Mouse (Mus musculus): ENCODE measurements around the gene Nckap5l. TPM values are rescaled to one million over a fixed set of nuclear protein-coding genes. Genes with fewer than 3 reads are reported as not detected.
A peak's percentile ranks its signal among the peaks of the same experiment; 100 is the strongest.
"Not testable (repeated sequence)": the region's sequence is repeated elsewhere in the genome, so short reads cannot be mapped to it uniquely, and the experiment has no call there.

Gene Nckap5l
- polyA plus RNA-seq, 1 experiment from 2014 or later: 9.3 TPM

GRCm38 (mm10) chr15:99392486-99393385 lies 64.8 kb downstream of the Nckap5l start, which contains the start of gene Tmbim6:
TSS of gene Tmbim6 (plus strand) at chr15:99392882.
- H3K4me2 ChIP-seq (replicated peaks; ENCODE audit: low read depth, low read length): peak within 1 kb of the TSS; percentile 84
- peak within 1 kb of the TSS; percentile 88 for H3K4me3 ChIP-seq (ENCODE audit: low read length)
- no peaks in the 10 kb centered on the region for H3K36me3 ChIP-seq (ENCODE audit: insufficient read depth, low read length)
- peak within 1 kb of the TSS; percentile 90 for H3K9ac ChIP-seq (replicated peaks; ENCODE audit: low read length)
- no peaks in the 10 kb centered on the region for H3K9me3 ChIP-seq (ENCODE audit: low read length)
- no peaks in the 10 kb centered on the region for H3K27me3 ChIP-seq (ENCODE audit: insufficient read depth, low read length)
- peak; percentile 99 for ATAC-seq (ENCODE audit: low FRiP score, low TSS enrichment)
- H3K4me1 ChIP-seq (ENCODE audit: insufficient read depth, low read length): peaks cover 38% of the 10 kb centered on the region
- peak within 1 kb of the TSS; percentile 86 for H3K27ac ChIP-seq (ENCODE audit: low read length)
- 0% methylated on average over 51 of the region's 51 CpGs for WGBS

DNA sequence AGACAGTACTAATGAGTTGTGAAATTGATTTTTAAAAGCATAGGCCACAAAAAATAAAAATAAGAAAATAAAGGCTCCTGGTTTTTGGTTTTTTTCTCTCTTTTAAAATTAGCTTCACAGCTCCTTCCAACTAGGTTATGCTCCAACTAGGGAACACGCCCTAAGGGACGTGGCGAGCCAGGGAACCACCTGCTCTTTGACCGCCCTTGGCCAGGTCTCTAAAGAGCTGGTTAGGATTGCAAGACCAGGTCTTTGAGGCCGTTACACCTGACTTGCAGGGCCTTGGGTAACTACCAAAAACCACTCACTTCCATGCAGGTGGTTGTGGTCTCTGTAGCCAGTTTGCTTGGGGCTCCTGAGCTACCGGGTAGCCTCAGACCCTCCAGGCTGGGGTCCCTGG lies 65.6 kb downstream of the Nckap5l start:
- peak overlapping the region; percentile 72 for H3K27ac ChIP-seq (ENCODE audit: low read length)
- WGBS: 71% methylated on average over 6 of the region's 6 CpGs
- peaks cover 36% of the 10 kb centered on the region for H3K4me1 ChIP-seq (ENCODE audit: insufficient read depth, low read length)
- no peaks in the 10 kb centered on the region for H3K36me3 ChIP-seq (ENCODE audit: insufficient read depth, low read length)
- no peaks in the 10 kb centered on the region for H3K9me3 ChIP-seq (ENCODE audit: low read length)
- peak overlapping the region; percentile 68 for H3K4me2 ChIP-seq (replicated peaks; ENCODE audit: low read depth, low read length)
- no peak for ATAC-seq (ENCODE audit: low FRiP score, low TSS enrichment)
- peak overlapping the region; percentile 88 for H3K4me3 ChIP-seq (ENCODE audit: low read length)
- H3K27me3 ChIP-seq (ENCODE audit: insufficient read depth, low read length): no peaks in the 10 kb centered on the region
- peak overlapping the region; percentile 62 for H3K9ac ChIP-seq (replicated peaks; ENCODE audit: low read length)

GRCm38 (mm10) chr15:99390472-99391401 lies 66.8 kb downstream of the Nckap5l start:
- H3K9me3 ChIP-seq (ENCODE audit: low read length): no peaks in the 10 kb centered on the region
- H3K27me3 ChIP-seq (ENCODE audit: insufficient read depth, low read length): no peaks in the 10 kb centered on the region
- peaks cover 23% of the 10 kb centered on the region for H3K4me1 ChIP-seq (ENCODE audit: insufficient read depth, low read length)
- no peaks in the 10 kb centered on the region for H3K36me3 ChIP-seq (ENCODE audit: insufficient read depth, low read length)
- no peak overlapping the region for H3K9ac ChIP-seq (replicated peaks; ENCODE audit: low read length)
- H3K4me3 ChIP-seq (ENCODE audit: low read length): no peak overlapping the region
- no peak for ATAC-seq (ENCODE audit: low FRiP score, low TSS enrichment)
- no peak overlapping the region for H3K4me2 ChIP-seq (replicated peaks; ENCODE audit: low read depth, low read length)
- no peak overlapping the region for H3K27ac ChIP-seq (ENCODE audit: low read length)
- WGBS: 60% methylated on average over 7 of the region's 7 CpGs

GRCm38 (mm10) chr15:99387976-99388375 lies 69.6 kb downstream of the Nckap5l start:
- no peak for ATAC-seq (ENCODE audit: low FRiP score, low TSS enrichment)
- H3K9me3 ChIP-seq (ENCODE audit: low read length): no peaks in the 10 kb centered on the region
- 80% methylated on average over 4 of the region's 4 CpGs for WGBS

GRCm38 (mm10) chr15:99386796-99387195 lies 70.8 kb downstream of the Nckap5l start:
- Histone ChIP-seq H3K9ac (replicated peaks; ENCODE audit: low read length) (no peak overlapping the region), H3K36me3 (ENCODE audit: insufficient read depth, low read length) (no peaks in the 10 kb centered on the region), H3K27ac (ENCODE audit: low read length) (no peak overlapping the region), H3K27me3 (ENCODE audit: insufficient read depth, low read length) (no peaks in the 10 kb centered on the region), H3K4me1 (ENCODE audit: insufficient read depth, low read length) (peaks cover 12% of the 10 kb centered on the region), H3K4me2 (replicated peaks; ENCODE audit: low read depth, low read length) (no peak overlapping the region), H3K4me3 (ENCODE audit: low read length) (no peak overlapping the region), H3K9me3 (ENCODE audit: low read length) (no peaks in the 10 kb centered on the region)
- no peak for ATAC-seq (ENCODE audit: low FRiP score, low TSS enrichment)
- 80% methylated on average over 3 of the region's 3 CpGs for WGBS

More at GRCm38 (mm10) chr15:99387976-99388375, 69.6 kb downstream of the Nckap5l start:
- no peak overlapping the region for H3K4me3 ChIP-seq (ENCODE audit: low read length)
- no peak overlapping the region for H3K9ac ChIP-seq (replicated peaks; ENCODE audit: low read length)
- no peaks in the 10 kb centered on the region for H3K27me3 ChIP-seq (ENCODE audit: insufficient read depth, low read length)
- no peak overlapping the region for H3K27ac ChIP-seq (ENCODE audit: low read length)
- H3K4me1 ChIP-seq (ENCODE audit: insufficient read depth, low read length): peaks cover 17% of the 10 kb centered on the region
- H3K4me2 ChIP-seq (replicated peaks; ENCODE audit: low read depth, low read length): no peak overlapping the region
- H3K36me3 ChIP-seq (ENCODE audit: insufficient read depth, low read length): no peaks in the 10 kb centered on the region

DNA sequence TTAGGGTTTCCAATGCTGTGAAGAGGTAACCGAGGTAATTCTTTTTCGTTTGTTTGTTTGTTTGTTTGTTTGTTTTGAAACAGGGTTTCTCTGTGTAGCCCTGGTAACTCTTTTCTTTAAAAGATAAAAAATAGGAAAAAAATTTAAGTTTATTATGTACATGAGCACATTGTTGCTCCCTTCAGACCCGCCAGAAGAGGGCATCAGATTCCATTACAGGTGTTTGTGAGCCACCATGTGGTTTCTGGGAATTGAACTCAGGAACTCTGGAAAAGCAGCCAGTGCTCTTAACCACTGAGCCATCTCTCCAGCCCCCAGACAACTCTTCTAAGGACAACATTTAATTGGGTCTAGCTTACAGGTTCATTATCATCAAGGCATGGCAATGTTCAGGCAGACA lies 71.4 kb downstream of the Nckap5l start:
- not testable (repeated sequence) for ATAC-seq (ENCODE audit: low FRiP score, low TSS enrichment)
- 71% methylated on average over 3 of the region's 3 CpGs for WGBS

GRCm38 (mm10) chr15:99384071-99384470 lies 73.5 kb downstream of the Nckap5l start:
- Histone ChIP-seq H3K4me1 (ENCODE audit: insufficient read depth, low read length) (peaks cover 10% of the 10 kb centered on the region), H3K4me2 (replicated peaks; ENCODE audit: low read depth, low read length) (no peak overlapping the region), H3K9ac (replicated peaks; ENCODE audit: low read length) (no peak overlapping the region; the same call in 1 of the 2 replicates), H3K36me3 (ENCODE audit: insufficient read depth, low read length) (no peaks in the 10 kb centered on the region), H3K27me3 (ENCODE audit: insufficient read depth, low read length) (no peaks in the 10 kb centered on the region), H3K27ac (ENCODE audit: low read length) (peak overlapping the region; percentile 74), H3K4me3 (ENCODE audit: low read length) (no peak overlapping the region), H3K9me3 (ENCODE audit: low read length) (no peaks in the 10 kb centered on the region)
- 31% methylated on average over 6 of the region's 6 CpGs for WGBS
- 0 out of 2 replicates have a peak, but pooled peaks have one; percentile 23 for ATAC-seq (ENCODE audit: low FRiP score, low TSS enrichment)

More for the DNA sequence above, 71.4 kb downstream of the Nckap5l start:
- H3K36me3 ChIP-seq (ENCODE audit: insufficient read depth, low read length); H3K9me3 ChIP-seq (ENCODE audit: low read length); H3K27me3 ChIP-seq (ENCODE audit: insufficient read depth, low read length); H3K4me3 ChIP-seq (ENCODE audit: low read length); H3K4me2 ChIP-seq (replicated peaks; ENCODE audit: low read depth, low read length); H3K27ac ChIP-seq (ENCODE audit: low read length); H3K4me1 ChIP-seq (ENCODE audit: insufficient read depth, low read length); H3K9ac ChIP-seq (replicated peaks; ENCODE audit: low read length): not testable (repeated sequence)

GRCm38 (mm10) chr15:99382893-99383292 lies 74.7 kb downstream of the Nckap5l start:
- Histone ChIP-seq H3K4me3 (ENCODE audit: low read length) (no peak overlapping the region), H3K27ac (ENCODE audit: low read length) (no peak overlapping the region), H3K36me3 (ENCODE audit: insufficient read depth, low read length) (no peaks in the 10 kb centered on the region), H3K4me1 (ENCODE audit: insufficient read depth, low read length) (peaks cover 10% of the 10 kb centered on the region), H3K4me2 (replicated peaks; ENCODE audit: low read depth, low read length) (no peak overlapping the region), H3K9me3 (ENCODE audit: low read length) (peaks cover 5% of the 10 kb centered on the region; the same call in 1 of the 2 replicates), H3K9ac (replicated peaks; ENCODE audit: low read length) (no peak overlapping the region), H3K27me3 (ENCODE audit: insufficient read depth, low read length) (no peaks in the 10 kb centered on the region)
- peak; percentile 88 for ATAC-seq (ENCODE audit: low FRiP score, low TSS enrichment)

GRCm38 (mm10) chr15:99376240-99376639 lies 81.3 kb downstream of the Nckap5l start:
- Histone ChIP-seq H3K36me3 (ENCODE audit: insufficient read depth, low read length) (no peaks in the 10 kb centered on the region), H3K4me2 (replicated peaks; ENCODE audit: low read depth, low read length) (no peak overlapping the region), H3K4me1 (ENCODE audit: insufficient read depth, low read length) (peaks cover 6% of the 10 kb centered on the region; the same call in 1 of the 2 replicates), H3K9me3 (ENCODE audit: low read length) (peaks cover 5% of the 10 kb centered on the region; the same call in 1 of the 2 replicates), H3K4me3 (ENCODE audit: low read length) (no peak overlapping the region), H3K27ac (ENCODE audit: low read length) (no peak overlapping the region), H3K9ac (replicated peaks; ENCODE audit: low read length) (no peak overlapping the region), H3K27me3 (ENCODE audit: insufficient read depth, low read length) (no peaks in the 10 kb centered on the region)
- 90% methylated on average over 5 of the region's 5 CpGs for WGBS
- no peak for ATAC-seq (ENCODE audit: low FRiP score, low TSS enrichment)

Data from kidney, embryonic 16.5 days (tissue).